Mouse (Mus musculus) cerebellum, postnatal 36 days (tissue): ENCODE results near the gene Morc2a.

ENCODE experiments used
- DNase-seq, 2 experiments: peaks; one replicate each; pipeline ENCODE4 v3.0.0; 2021 to 2022; ENCODE audit warnings: mixed read lengths in 2 of 2

Morc2a gene

GRCm38 (mm10) chr11:3684723-3685430 is 35.9 kb downstream of the Morc2a start:
- DNase-seq, result peak; percentile 45 to 54

GRCm38 (mm10) chr11:3685431-3685830 is 36.4 kb downstream of the Morc2a start:
- no peak for DNase-seq

DNA sequence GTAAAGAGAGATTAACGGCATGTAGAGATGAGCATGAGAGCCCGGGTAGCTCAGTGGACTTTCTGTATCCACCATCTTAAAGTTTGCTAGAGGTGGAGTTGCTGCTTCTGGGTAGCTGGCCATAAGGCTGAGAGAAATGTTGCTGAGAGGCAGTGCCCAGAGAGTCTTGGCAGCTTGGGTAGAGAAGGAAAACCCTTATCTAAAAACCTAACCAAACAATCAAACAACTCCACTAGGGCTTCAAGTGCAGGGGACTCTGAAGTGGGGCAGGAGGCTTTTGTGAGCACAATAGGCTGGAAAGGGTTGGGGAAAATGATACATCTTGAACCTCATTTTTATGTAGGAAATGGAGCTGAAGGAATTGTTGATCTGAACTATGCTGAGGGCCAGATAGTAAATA is 37.3 kb downstream of the Morc2a start:
- no peak for DNase-seq

DNA sequence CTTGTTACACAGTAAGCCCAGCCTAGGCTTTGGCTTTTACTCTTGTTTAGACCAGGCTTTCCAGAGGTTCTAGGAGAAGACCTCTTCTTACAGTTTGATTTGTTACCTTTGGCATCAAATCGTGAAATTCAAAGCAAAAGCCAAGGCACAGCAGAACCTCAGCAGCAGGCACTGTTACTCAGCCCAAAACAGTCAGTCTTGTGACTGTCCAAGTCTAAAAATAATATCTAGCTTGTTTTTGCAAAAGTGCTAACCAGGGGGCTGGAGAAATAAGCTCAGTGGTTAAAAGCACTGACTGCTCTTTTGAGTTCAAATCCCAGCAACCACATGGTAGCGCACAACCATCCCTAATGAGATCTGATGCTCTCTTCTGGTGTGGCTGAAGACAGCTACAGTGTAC is 37.9 kb downstream of the Morc2a start:
- no peak for DNase-seq

GRCm38 (mm10) chr11:3691746-3692145 is 42.8 kb downstream of the Morc2a start:
- no peak for DNase-seq

GRCm38 (mm10) chr11:3696086-3696616 is 47.2 kb downstream of the Morc2a start:
- DNase-seq, result no peak

DNA sequence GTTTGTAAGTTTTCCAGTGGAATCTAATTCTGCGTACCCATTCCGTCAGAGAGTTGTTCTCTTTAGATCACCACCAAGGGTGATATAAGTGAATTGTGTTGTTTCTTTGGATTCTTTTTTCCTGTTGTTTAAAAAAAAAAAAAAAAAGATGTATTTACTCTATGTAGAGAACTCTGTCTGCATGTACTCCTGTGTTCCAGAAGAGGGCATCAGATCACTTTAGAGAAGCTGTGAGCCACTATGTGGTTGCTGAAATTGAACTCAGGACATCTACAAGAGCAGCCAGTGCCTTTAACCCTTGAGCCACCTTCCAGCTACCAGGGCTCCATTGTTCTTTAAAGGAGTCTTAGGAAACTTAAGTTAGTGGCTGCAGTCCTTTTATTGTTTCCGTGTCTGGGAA is 48.5 kb downstream of the Morc2a start:
- no peak for DNase-seq

DNA sequence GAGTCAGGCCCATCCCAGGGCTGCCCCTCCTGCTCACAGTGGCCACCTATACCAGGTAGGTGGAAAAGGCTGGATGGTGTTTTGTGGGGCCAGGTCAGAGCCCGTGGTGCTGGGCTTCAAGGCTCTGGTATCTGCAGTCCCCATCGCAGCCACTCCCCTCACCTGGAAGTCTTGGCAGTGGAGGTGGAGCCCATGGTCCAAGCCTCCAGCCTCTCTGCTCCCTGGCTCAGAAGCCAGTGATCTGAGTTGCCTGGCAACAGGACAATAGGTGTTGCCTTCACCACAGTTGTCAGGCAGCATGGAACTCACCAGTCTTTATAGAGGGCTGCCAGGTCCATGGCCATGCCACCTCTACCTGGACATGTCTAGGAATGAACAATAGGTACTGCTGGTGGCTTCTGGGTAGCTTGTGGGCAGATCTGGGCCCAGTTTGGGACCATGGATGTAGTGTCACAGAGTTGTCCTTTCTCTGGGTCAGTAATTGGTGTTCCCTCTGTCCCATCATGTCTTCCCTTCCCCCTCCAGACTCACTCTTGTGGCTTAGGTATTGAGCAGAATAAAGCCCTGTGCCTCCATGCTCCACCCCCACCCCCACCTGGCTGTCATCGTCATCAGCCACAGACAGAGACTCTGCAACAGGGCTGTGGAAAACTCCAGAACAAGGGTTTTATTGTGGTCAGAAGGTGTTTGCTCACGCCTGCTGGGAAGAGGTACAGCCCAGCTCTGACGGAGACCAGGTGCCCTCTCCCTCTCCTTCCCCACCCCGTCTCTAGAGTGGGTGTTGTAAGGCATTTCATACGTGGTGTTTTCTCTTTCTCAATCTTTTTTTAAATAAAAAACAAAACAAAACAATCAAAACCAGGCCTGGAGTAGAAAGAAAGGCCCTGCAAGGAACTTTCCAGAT is 54.4 kb downstream of the Morc2a start:
- DNase-seq, result no peak

GRCm38 (mm10) chr11:3704404-3704803 is 55.4 kb downstream of the Morc2a start:
- DNase-seq, result no peak

- DNase-seq, result no peak
Measured at GRCm38 (mm10) chr11:3707057-3707456, 58.1 kb downstream of the Morc2a start.

- no peak for DNase-seq
Measured at GRCm38 (mm10) chr11:3710203-3710602, 61.2 kb downstream of the Morc2a start.

DNA sequence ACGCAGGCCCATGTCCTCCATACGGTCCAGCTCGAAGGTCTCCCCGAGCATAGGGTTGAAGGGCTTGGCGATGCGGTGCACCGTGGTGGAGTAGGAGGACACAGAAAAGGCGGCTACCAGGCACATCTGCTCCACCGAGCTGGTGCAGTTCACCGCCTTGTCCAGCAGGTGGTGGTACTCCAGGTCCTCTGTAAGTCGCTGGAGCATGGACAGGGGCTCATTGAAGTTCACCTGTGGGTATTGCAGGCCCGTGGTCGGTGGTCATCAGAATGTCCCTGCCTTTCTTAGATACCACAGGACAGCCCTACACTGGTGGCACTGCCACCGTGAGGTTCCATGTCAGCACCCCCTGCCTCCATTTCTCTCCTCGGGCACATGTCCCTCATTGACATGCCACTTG is 65.5 kb downstream of the Morc2a start:
- DNase-seq, result peak; percentile 76 to 78

DNA sequence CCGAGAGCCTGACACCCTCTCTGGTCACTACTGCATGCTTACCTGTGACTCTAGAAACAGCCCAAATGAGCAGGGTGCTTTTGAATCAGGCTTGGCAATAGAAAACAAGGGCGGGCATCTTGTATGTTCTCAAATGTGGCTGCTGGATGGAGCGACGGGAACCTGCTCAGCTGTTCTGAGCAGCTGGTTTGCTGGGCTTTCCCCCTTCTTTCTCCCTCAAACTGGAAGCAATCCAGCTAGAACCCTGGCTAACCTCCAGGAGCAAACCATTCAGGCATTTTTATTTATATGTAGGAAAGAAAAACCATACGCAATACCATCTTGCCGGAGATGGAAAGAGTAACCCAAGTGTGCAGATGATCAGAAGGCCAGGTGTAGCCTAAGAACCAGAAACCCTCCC is 67.7 kb downstream of the Morc2a start:
- DNase-seq, result no peak

GRCm38 (mm10) chr11:3722036-3722435 is 73.0 kb downstream of the Morc2a start:
- no peak for DNase-seq

DNA sequence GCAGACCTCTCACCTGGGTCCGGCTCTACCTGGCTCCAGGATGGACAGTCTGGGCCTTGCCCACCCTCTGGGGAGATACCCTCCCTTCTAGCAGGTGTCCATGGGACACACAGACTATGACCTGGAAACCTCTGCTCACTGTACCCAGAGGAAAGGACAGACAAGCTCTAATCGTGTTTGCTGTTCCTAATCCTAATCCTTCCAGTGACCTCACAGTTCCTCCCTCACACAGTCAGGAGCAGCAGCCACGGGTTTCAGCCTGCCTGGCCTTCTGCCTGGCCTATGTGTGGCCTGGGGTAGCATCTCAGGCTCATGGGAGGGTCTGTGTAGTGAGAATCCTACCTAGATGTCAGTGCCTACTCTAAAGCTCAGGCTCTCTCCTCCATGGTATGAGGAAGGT is 73.9 kb downstream of the Morc2a start:
- no peak for DNase-seq

GRCm38 (mm10) chr11:3723910-3724309 is 74.9 kb downstream of the Morc2a start:
- peak; percentile 63 to 66 for DNase-seq

DNA sequence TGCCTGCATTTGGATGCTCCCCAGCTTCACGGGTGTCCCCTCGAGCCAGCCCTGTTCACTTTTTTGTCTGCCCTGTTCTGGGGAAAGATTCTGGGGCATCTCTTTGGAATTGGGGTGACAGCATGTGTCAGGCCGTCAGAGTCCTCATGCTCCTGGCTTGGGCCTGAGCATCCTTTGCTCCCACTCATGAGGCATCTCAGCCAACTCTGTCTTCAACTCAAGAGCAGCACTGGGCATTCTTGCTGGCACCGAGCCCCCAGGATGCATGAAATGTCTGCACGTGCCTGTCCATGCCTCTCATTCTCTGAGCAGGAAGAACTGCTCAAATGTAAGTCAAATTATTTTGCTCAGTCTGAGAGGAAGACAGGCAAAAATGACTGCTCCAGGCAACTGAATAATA is 75.7 kb downstream of the Morc2a start:
- DNase-seq, result no peak

- DNase-seq, result no peak
Measured at GRCm38 (mm10) chr11:3725331-3726054, 76.5 kb downstream of the Morc2a start.

GRCm38 (mm10) chr11:3727438-3728105 is 78.6 kb downstream of the Morc2a start:
- peak; percentile 46 to 51 for DNase-seq

DNA sequence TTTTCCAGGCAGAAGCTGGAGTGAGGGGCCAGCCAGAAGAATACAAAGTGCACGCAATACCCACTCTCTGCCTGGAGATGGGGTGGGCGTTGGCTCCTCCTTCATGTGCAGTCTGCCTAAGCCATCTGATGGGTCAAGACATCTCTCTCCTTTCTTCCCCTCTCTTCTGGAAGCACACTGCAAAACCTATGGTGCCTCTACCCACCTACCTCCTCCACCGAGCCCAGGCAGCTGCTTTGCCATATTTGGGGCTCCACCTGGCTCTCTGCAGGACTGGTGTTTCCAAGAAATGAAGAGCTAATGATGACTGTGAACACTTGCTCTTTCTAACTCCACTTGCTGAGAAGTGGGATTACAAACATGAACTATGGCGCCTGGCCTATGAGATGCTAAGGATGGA is 82.5 kb downstream of the Morc2a start:
- no peak for DNase-seq

- no peak for DNase-seq
Measured at GRCm38 (mm10) chr11:3733933-3734636, 85.1 kb downstream of the Morc2a start.

GRCm38 (mm10) chr11:3735715-3736114 is 86.7 kb downstream of the Morc2a start:
- DNase-seq, result no peak
